Mouse (Mus musculus) brain, embryonic 14.5 days (tissue): ENCODE measurements around the gene Dll1.

Experiments
- CTCF ChIP-seq: fragments of 200-500 bp; IDR thresholded peaks from 2 replicates; pipeline ENCODE4 v1.5.1; 2012; ENCODE audit warnings: inconsistent platforms, mild to moderate bottlenecking, moderate library complexity, borderline replicate concordance; ENCODE audit not compliant: insufficient read depth, insufficient read length; ENCODE audit errors: extremely low read depth
- POLR2A ChIP-seq: fragments of 200-500 bp; IDR thresholded peaks from 2 replicates; pipeline ENCODE4 v1.6.1; 2012; ENCODE audit warnings: mild to moderate bottlenecking, inconsistent platforms, borderline replicate concordance; ENCODE audit not compliant: poor library complexity, insufficient read depth, insufficient read length, severe bottlenecking; ENCODE audit errors: extremely low read depth

GRCm38 (mm10) chr17:15371967-15372835, 4.5 kb downstream of the Dll1 start:
- TF ChIP-seq CTCF (no peak), POLR2A (no peak)
